Mouse (Mus musculus) cerebellum, adult 2 months (tissue): ENCODE measurements at regions not wholly inside any gene's neighbourhood (a gene's known extent, or its start where the extent isn't known, plus 50 kb on each side); places are given as distances from the start of the nearest gene placed in this dataset.

Experiments used
- CTCF ChIP-seq: fragments of 200-500 bp; IDR thresholded peaks from 2 replicates; pipeline ENCODE4 v1.5.1; 2011; ENCODE audit warnings: low read depth, mild to moderate bottlenecking, control low read depth, low read length, moderate library complexity, borderline replicate concordance; ENCODE audit not compliant: insufficient read depth
- POLR2A ChIP-seq: fragments of 200-500 bp; IDR thresholded peaks from 2 replicates; pipeline ENCODE4 v1.6.1; 2011; ENCODE audit warnings: low read length, control low read depth, borderline replicate concordance; ENCODE audit not compliant: insufficient read depth

DNA sequence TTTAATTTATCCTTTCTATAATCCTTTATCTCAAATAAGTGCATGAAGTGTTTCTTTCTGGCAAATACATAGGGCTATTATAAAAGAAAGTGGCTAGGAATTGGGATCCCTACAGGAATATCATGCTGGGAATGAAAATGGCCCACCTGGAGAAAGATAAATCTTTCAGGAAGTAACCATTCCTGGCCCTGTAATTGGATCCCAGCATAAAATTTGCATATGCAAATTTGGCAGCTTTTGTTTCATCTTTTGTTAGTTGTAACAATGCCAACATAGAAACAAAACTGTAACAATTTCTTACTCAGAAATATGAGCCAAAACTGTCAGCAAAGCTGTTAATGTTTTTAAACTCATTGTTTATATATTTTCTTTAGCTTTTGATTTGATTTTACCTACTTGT, 430.0 kb upstream of the Gm20594 start:
- TF ChIP-seq POLR2A (no peak), CTCF (no peak)
